Mouse (Mus musculus) intestine, postnatal 0 days (tissue): ENCODE measurements around the gene Foxc1. TPM values are rescaled to one million over a fixed set of nuclear protein-coding genes. Genes with fewer than 3 reads are reported as not detected.

Experiments used
- ATAC-seq: fragments of 200-750 bp; cut with Nextera tagmentation; 2 replicates; pipeline ENCODE4 v1.8.0; 2017; ENCODE audit warnings: mild to moderate bottlenecking, moderate TSS enrichment, moderate library complexity
- H3K27ac ChIP-seq: fragments of 300-500 bp; sonication (generic); 2 replicates; pipeline ENCODE4 v1.5.1; 2014; ENCODE audit warnings: mild to moderate bottlenecking, low read depth, low read length, moderate library complexity
- H3K27me3 ChIP-seq: fragments of 300-500 bp; sonication (generic); replicated peaks from 2 replicates; pipeline ENCODE4 v1.6.1; 2014; ENCODE audit warnings: low read length, mixed read lengths; ENCODE audit not compliant: control insufficient read depth, insufficient read depth
- H3K36me3 ChIP-seq: fragments of 300-500 bp; sonication (generic); 2 replicates; pipeline ENCODE4 v1.6.1; 2014; ENCODE audit warnings: mild to moderate bottlenecking, moderate library complexity; ENCODE audit not compliant: control insufficient read depth, insufficient read depth
- H3K4me1 ChIP-seq: fragments of 300-500 bp; sonication (generic); replicated peaks from 2 replicates; pipeline ENCODE4 v1.6.1; 2014; ENCODE audit warnings: antibody characterized with exemption, low read length, mixed read lengths; ENCODE audit not compliant: control insufficient read depth, insufficient read depth
- H3K4me2 ChIP-seq: fragments of 300-500 bp; sonication (generic); replicated peaks from 2 replicates; pipeline ENCODE4 v1.6.1; 2014; ENCODE audit warnings: low read depth, mild to moderate bottlenecking, moderate library complexity
- H3K4me3 ChIP-seq: fragments of 300-500 bp; sonication (generic); 2 replicates; pipeline ENCODE4 v1.5.1; 2014; ENCODE audit warnings: low read depth, low read length
- H3K9ac ChIP-seq: fragments of 300-500 bp; sonication (generic); 2 replicates; pipeline ENCODE4 v1.6.1; 2014; ENCODE audit warnings: mild to moderate bottlenecking, low read depth, low read length
- H3K9me3 ChIP-seq: fragments of 300-500 bp; sonication (generic); 2 replicates; pipeline ENCODE4 v1.6.1; 2016; ENCODE audit warnings: mixed run types; ENCODE audit not compliant: control insufficient read depth
- CTCF ChIP-seq: sonication (generic); IDR thresholded peaks from 2 replicates; pipeline ENCODE4 v1.5.1; 2016; ENCODE audit warnings: low read depth, mild to moderate bottlenecking, control low read depth, antibody characterized with exemption, moderate library complexity
- WGBS: fragments of 180-500 bp; shearing (Covaris S2); extraction: QIAGEN DNeasy Blood & Tissue Kit; methylation state at CpG from one replicate; pipeline ENCODE4 v1.1.7; 2014; 5-methylcytosine and 5-hydroxymethylcytosine counted together
- polyA plus RNA-seq: library from polyadenylated mRNA; unstranded; fragments of >200 nt; fragmentation: Nextera tagmentation; extraction: Ambion mirVana; gene quantifications from 2 replicates; pipeline ENCODE4 v1.2.1, GENCODE M21; 2015

The Foxc1 gene
- polyA plus RNA-seq, 1 experiment from 2014 or later: 0.08 TPM

DNA sequence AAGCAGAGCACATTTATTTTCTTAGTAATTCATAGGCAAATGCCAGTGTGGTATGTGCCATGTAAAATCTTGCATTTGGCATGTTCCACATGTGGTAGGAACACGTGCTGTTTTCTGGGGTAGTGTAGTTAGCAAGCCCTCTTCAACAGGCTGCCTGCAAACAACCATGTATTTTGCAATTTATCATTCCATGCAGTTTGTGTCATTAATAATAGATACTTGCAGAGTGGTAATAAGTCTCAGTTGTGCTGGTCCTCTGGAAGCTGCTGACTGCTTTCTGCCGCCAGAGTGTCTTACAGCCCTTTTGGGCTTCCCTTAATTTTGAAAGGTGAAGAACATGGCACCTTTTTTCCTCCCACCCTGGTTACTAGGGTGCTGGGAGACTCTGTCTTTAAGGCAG lies 6.3 kb downstream of the Foxc1 start:
- 95% methylated on average over 2 of the region's 2 CpGs for WGBS
- H3K27ac ChIP-seq: no peak overlapping the region
- no peak for TF ChIP-seq CTCF
- H3K4me2 ChIP-seq: no peak overlapping the region
- no peak overlapping the region for H3K4me3 ChIP-seq
- H3K4me1 ChIP-seq: 0 out of 2 replicates have a peak, but pooled peaks cover 2% of the 10 kb centered on the region
- no peaks in the 10 kb centered on the region for H3K36me3 ChIP-seq
- no peak overlapping the region for H3K9ac ChIP-seq
- no peak for ATAC-seq
- peaks cover 67% of the 10 kb centered on the region for H3K27me3 ChIP-seq
- H3K9me3 ChIP-seq: no peaks in the 10 kb centered on the region

GRCm38 (mm10) chr13:31815383-31816003 lies 9.1 kb downstream of the Foxc1 start:
- H3K27me3 ChIP-seq: peaks cover 44% of the 10 kb centered on the region
- no peak overlapping the region for H3K27ac ChIP-seq
- no peak for TF ChIP-seq CTCF
- H3K4me1 ChIP-seq: 0 out of 2 replicates have a peak, but pooled peaks cover 2% of the 10 kb centered on the region
- no peak overlapping the region for H3K4me3 ChIP-seq
- WGBS: 67% methylated on average over 15 of the region's 15 CpGs
- no peak overlapping the region for H3K4me2 ChIP-seq
- no peaks in the 10 kb centered on the region for H3K36me3 ChIP-seq
- H3K9me3 ChIP-seq: no peaks in the 10 kb centered on the region
- no peak for ATAC-seq
- no peak overlapping the region for H3K9ac ChIP-seq

GRCm38 (mm10) chr13:31818337-31818736 lies 11.9 kb downstream of the Foxc1 start:
- no peak overlapping the region for H3K9ac ChIP-seq
- no peak for TF ChIP-seq CTCF
- no peaks in the 10 kb centered on the region for H3K36me3 ChIP-seq
- H3K4me1 ChIP-seq: no peaks in the 10 kb centered on the region
- no peak overlapping the region for H3K27ac ChIP-seq
- no peak for ATAC-seq
- no peaks in the 10 kb centered on the region for H3K9me3 ChIP-seq
- 79% methylated on average over 7 of the region's 7 CpGs for WGBS
- H3K4me3 ChIP-seq: no peak overlapping the region
- peaks cover 17% of the 10 kb centered on the region for H3K27me3 ChIP-seq
- H3K4me2 ChIP-seq: no peak overlapping the region

DNA sequence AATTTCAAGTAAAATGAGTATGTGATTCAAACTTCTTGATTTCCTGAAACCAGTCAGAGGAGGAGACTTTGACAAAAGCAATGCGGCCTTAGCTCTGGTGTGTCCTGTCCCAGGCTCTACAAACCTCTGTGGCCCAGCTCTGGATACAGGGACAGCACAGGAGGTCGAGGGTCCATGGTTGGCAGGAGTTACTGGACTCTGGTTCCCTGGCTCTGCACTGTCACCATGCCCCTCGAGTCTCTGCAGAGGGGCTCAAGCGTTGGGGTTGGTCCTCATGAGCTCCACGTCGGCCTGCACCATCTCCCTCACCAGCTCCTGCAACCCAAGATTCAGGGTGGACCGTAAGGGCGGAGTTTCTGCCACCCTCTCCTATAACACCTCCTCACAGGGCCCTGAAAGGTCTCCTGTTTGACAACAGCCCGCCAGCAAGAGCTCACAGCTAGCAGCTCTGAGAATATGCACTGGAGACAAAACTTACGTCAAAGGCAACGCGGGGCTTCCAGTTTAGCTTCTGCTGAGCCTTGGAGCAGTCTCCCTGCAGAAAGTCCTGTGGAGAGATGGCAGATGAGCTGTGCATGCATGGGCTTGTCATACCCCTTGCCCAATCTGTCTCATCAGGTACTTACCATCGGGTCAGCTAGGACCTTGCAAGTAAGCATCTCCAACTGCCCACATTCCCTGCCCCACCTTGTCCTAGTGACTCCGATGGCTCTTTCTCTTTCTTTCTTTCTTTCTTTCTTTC lies 13.4 kb downstream of the Foxc1 start:
- 70% methylated on average over 14 of the region's 14 CpGs for WGBS
- Histone ChIP-seq H3K4me2 (no peak overlapping the region), H3K27ac (no peak overlapping the region), H3K36me3 (no peaks in the 10 kb centered on the region), H3K9me3 (no peaks in the 10 kb centered on the region), H3K4me3 (no peak overlapping the region), H3K27me3 (peaks cover 6% of the 10 kb centered on the region; the same call in 1 of the 2 replicates), H3K4me1 (no peaks in the 10 kb centered on the region), H3K9ac (no peak overlapping the region)
- no peak for TF ChIP-seq CTCF
- ATAC-seq: no peak

DNA sequence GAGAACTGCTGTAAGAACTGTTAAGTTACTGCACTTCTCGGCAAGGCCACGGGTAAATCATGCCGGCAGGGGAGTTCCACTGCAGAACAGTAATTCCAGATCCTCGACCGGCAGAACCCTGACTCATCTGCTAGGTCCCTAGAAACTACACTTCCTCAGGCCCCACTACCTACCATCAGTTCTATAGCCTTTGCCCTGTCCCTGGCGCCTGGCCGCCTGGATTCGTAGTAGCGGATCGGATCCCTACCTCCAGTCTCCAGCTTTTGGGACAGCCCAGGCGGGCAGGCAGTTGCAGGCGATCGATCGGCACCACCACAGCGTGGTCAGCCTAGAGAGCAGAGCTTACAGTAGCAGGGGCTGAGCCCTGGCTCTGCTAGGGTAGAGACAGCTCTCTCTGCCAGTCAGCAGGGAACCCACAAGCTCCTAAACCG lies 14.2 kb downstream of the Foxc1 start:
- Histone ChIP-seq H3K4me2 (peak overlapping the region; percentile 55), H3K4me1 (no peaks in the 10 kb centered on the region), H3K27me3 (no peaks in the 10 kb centered on the region), H3K9me3 (no peaks in the 10 kb centered on the region), H3K36me3 (no peaks in the 10 kb centered on the region), H3K9ac (no peak overlapping the region), H3K4me3 (peak overlapping the region; percentile 14; the same call in 1 of the 2 replicates), H3K27ac (no peak overlapping the region)
- no peak for TF ChIP-seq CTCF
- WGBS: 25% methylated on average over 16 of the region's 16 CpGs
- ATAC-seq: no peak

- peak overlapping the region; percentile 14; the same call in 1 of the 2 replicates for H3K4me3 ChIP-seq
- H3K4me2 ChIP-seq: peak overlapping the region; percentile 55
- H3K9ac ChIP-seq: no peak overlapping the region
- no peak for ATAC-seq
- WGBS: 42% methylated on average over 6 of the region's 6 CpGs
- H3K27ac ChIP-seq: no peak overlapping the region
- H3K9me3 ChIP-seq: no peaks in the 10 kb centered on the region
- H3K27me3 ChIP-seq: no peaks in the 10 kb centered on the region
- H3K4me1 ChIP-seq: no peaks in the 10 kb centered on the region
- H3K36me3 ChIP-seq: no peaks in the 10 kb centered on the region
- TF ChIP-seq CTCF: no peak
These were observed 14.6 kb downstream of the Foxc1 start for GRCm38 (mm10) chr13:31821050-31821449.
